Mouse (Mus musculus) neural tube, embryonic 11.5 days (tissue): ENCODE results near the gene Mdm2. TPM values are rescaled to one million over a fixed set of nuclear protein-coding genes. Genes with fewer than 3 reads are reported as not detected.

ENCODE experiments used
- ATAC-seq: fragments of 200-750 bp; cut with Nextera tagmentation; 2 replicates; pipeline ENCODE4 v1.8.0; 2017; ENCODE audit warnings: moderate number of reproducible peaks, mild to moderate bottlenecking, moderate TSS enrichment, moderate library complexity; ENCODE audit not compliant: insufficient read depth, low FRiP score, low TSS enrichment
- DNase-seq: peaks from one replicate; pipeline ENCODE4 v3.0.0-alpha.2; 2015; ENCODE audit warnings: low spot score
- H3K27ac ChIP-seq: fragments of 300-500 bp; sonication (generic); 2 replicates; pipeline ENCODE4 v1.5.1; 2014; ENCODE audit warnings: low read depth, mild to moderate bottlenecking, low read length
- H3K27me3 ChIP-seq: fragments of 300-500 bp; sonication (generic); 2 replicates; pipeline ENCODE4 v1.6.1; 2014; ENCODE audit warnings: mild to moderate bottlenecking, low read length, mixed read lengths; ENCODE audit not compliant: control insufficient read depth, insufficient read depth
- H3K36me3 ChIP-seq: fragments of 300-500 bp; sonication (generic); 2 replicates; pipeline ENCODE4 v1.6.1; 2014; ENCODE audit warnings: mild to moderate bottlenecking, low read length, moderate library complexity, mixed read lengths; ENCODE audit not compliant: control insufficient read depth, insufficient read depth
- H3K4me1 ChIP-seq: fragments of 300-500 bp; sonication (generic); 2 replicates; pipeline ENCODE4 v1.6.1; 2014; ENCODE audit warnings: low read length, mixed read lengths; ENCODE audit not compliant: control insufficient read depth, insufficient read depth
- H3K4me2 ChIP-seq: fragments of 300-500 bp; sonication (generic); 2 replicates; pipeline ENCODE4 v1.6.1; 2014; ENCODE audit warnings: low read depth, mild to moderate bottlenecking, moderate library complexity
- H3K4me3 ChIP-seq: fragments of 300-500 bp; sonication (generic); 2 replicates; pipeline ENCODE4 v1.5.1; 2014; ENCODE audit warnings: low read depth, low read length
- H3K9ac ChIP-seq: fragments of 300-500 bp; sonication (generic); 2 replicates; pipeline ENCODE4 v1.6.1; 2014; ENCODE audit warnings: mild to moderate bottlenecking, low read length
- H3K9me3 ChIP-seq: fragments of 300-500 bp; sonication (generic); 2 replicates; pipeline ENCODE4 v1.6.1; 2016; ENCODE audit warnings: low read length; ENCODE audit not compliant: control insufficient read depth
- WGBS: fragments of 180-500 bp; shearing (Covaris S2); extraction: QIAGEN DNeasy Blood & Tissue Kit; methylation state at CpG from one replicate; pipeline ENCODE4 v1.1.7; 2014; 5-methylcytosine and 5-hydroxymethylcytosine counted together
- polyA plus RNA-seq: library from polyadenylated mRNA; unstranded; fragments of >200 nt; fragmentation: Nextera tagmentation; extraction: Ambion mirVana; gene quantifications from 2 replicates; pipeline ENCODE4 v1.2.1, GENCODE M21; 2014

Gene Mdm2
- polyA plus RNA-seq, 1 experiment from 2014 or later: 63.2 TPM

GRCm38 (mm10) chr10:117656985-117657658 lies 53.4 kb downstream of the Mdm2 start:
- DNase-seq (no peak), ATAC-seq (no peak)
- H3K4me3 ChIP-seq: no peak overlapping the region
- H3K4me2 ChIP-seq: no peak overlapping the region
- no peaks in the 10 kb centered on the region for H3K27me3 ChIP-seq
- WGBS: 86% methylated on average over 7 of the region's 7 CpGs
- H3K4me1 ChIP-seq: no peaks in the 10 kb centered on the region
- no peaks in the 10 kb centered on the region for H3K9me3 ChIP-seq
- H3K9ac ChIP-seq: no peak overlapping the region
- no peaks in the 10 kb centered on the region for H3K36me3 ChIP-seq
- no peak overlapping the region for H3K27ac ChIP-seq

DNA sequence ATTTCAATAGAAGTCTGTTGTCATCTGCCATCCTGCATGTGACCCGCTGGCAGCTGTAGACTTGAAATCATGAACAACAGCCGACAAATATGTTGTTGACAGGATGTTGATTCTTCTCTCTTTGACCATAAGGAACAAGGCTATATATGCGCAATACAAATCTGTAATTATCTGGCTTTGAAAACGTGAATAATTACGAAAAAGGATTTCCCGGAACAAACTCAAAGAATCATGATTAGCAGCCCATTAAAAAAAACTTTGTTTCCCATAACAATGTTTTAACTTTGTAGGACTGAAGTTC lies 53.9 kb downstream of the Mdm2 start:
- Histone ChIP-seq H3K4me1 (no peaks in the 10 kb centered on the region), H3K9me3 (no peaks in the 10 kb centered on the region), H3K27me3 (no peaks in the 10 kb centered on the region), H3K4me2 (no peak overlapping the region), H3K4me3 (no peak overlapping the region), H3K36me3 (no peaks in the 10 kb centered on the region), H3K27ac (no peak overlapping the region), H3K9ac (no peak overlapping the region)
- WGBS: 93% methylated on average over 6 of the region's 6 CpGs
- ATAC-seq: no peak
- no peak for DNase-seq

DNA sequence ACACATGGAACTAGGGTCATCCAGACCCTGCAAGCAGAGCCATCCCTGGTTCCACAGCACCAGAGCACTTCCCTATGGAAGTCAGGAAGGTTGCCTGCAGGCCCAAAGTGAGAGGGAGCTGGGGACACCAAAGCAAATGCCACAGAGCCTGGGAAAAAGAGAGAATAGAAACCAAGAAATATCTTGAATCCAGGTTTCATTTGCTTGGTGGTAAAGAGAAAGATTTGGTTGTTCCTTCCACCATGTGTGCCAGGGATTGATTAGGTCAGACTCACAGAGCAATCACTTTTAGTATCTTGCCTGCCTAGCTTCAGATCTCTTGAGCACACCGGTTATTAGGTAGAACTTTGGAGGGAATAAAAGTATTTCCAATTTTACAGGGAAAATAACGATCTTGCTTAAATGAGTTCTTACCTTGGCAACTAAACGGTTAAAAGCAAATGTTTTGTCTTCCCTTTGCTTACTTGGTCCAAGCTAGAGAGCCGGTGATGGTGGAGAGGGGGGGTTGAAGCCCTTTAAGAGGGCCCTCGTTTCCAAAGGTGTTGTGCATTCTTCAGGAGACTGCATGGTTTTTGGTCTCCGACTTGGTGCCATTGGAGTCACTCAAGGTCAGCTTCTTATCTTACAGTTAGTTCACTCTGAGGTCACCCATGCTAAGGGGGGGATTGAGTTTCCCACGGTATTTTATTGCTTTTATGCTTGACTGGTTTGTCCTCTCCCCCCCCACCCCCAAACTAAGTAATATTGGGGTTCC lies 54.5 kb downstream of the Mdm2 start:
- no peak overlapping the region for H3K4me2 ChIP-seq
- DNase-seq: no peak
- no peak overlapping the region for H3K4me3 ChIP-seq
- H3K9ac ChIP-seq: no peak overlapping the region
- H3K4me1 ChIP-seq: no peaks in the 10 kb centered on the region
- WGBS: 71% methylated on average over 7 of the region's 7 CpGs
- H3K27me3 ChIP-seq: no peaks in the 10 kb centered on the region
- no peak overlapping the region for H3K27ac ChIP-seq
- ATAC-seq: no peak
- no peaks in the 10 kb centered on the region for H3K36me3 ChIP-seq
- H3K9me3 ChIP-seq: no peaks in the 10 kb centered on the region

DNA sequence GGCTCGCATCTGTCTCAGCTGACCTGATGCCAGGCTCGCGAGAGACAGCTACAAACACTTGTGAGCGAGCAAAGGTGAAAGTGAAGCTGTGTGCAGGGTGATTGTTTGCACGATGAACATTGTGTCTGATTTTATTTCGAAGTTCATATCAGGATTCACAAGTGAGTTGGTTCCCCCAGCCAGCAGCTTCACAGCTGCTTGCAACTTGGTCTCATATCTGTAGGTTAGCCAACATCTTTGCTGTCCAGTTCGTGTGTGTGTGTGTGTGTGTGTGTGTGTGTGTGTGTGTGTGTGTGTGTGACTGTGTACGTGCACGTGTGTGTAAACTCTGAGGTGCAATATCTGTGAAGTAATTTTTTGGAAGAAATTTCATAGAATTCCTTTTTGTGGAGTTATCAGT lies 55.1 kb downstream of the Mdm2 start:
- DNase-seq (no peak), ATAC-seq (no peak)
- Histone ChIP-seq H3K36me3 (no peaks in the 10 kb centered on the region), H3K27me3 (no peaks in the 10 kb centered on the region), H3K27ac (no peak overlapping the region), H3K4me3 (no peak overlapping the region), H3K9ac (no peak overlapping the region), H3K9me3 (no peaks in the 10 kb centered on the region), H3K4me2 (no peak overlapping the region), H3K4me1 (no peaks in the 10 kb centered on the region)
- 92% methylated on average over 9 of the region's 9 CpGs for WGBS

GRCm38 (mm10) chr10:117654576-117655123 lies 55.9 kb downstream of the Mdm2 start:
- H3K9ac ChIP-seq: no peak overlapping the region
- no peaks in the 10 kb centered on the region for H3K36me3 ChIP-seq
- no peaks in the 10 kb centered on the region for H3K9me3 ChIP-seq
- H3K27me3 ChIP-seq: no peaks in the 10 kb centered on the region
- H3K4me3 ChIP-seq: no peak overlapping the region
- H3K4me1 ChIP-seq: no peaks in the 10 kb centered on the region
- ATAC-seq (no peak), DNase-seq (no peak)
- no peak overlapping the region for H3K4me2 ChIP-seq
- 79% methylated on average over 3 of the region's 3 CpGs for WGBS
- no peak overlapping the region for H3K27ac ChIP-seq

- Histone ChIP-seq H3K27me3 (no peaks in the 10 kb centered on the region), H3K4me3 (no peak overlapping the region), H3K4me1 (no peaks in the 10 kb centered on the region), H3K27ac (no peak overlapping the region), H3K9ac (no peak overlapping the region), H3K4me2 (no peak overlapping the region), H3K9me3 (no peaks in the 10 kb centered on the region), H3K36me3 (no peaks in the 10 kb centered on the region)
- DNase-seq (no peak), ATAC-seq (no peak)
- 95% methylated on average over 7 of the region's 7 CpGs for WGBS
These were observed 56.8 kb downstream of the Mdm2 start for GRCm38 (mm10) chr10:117653779-117654173.

DNA sequence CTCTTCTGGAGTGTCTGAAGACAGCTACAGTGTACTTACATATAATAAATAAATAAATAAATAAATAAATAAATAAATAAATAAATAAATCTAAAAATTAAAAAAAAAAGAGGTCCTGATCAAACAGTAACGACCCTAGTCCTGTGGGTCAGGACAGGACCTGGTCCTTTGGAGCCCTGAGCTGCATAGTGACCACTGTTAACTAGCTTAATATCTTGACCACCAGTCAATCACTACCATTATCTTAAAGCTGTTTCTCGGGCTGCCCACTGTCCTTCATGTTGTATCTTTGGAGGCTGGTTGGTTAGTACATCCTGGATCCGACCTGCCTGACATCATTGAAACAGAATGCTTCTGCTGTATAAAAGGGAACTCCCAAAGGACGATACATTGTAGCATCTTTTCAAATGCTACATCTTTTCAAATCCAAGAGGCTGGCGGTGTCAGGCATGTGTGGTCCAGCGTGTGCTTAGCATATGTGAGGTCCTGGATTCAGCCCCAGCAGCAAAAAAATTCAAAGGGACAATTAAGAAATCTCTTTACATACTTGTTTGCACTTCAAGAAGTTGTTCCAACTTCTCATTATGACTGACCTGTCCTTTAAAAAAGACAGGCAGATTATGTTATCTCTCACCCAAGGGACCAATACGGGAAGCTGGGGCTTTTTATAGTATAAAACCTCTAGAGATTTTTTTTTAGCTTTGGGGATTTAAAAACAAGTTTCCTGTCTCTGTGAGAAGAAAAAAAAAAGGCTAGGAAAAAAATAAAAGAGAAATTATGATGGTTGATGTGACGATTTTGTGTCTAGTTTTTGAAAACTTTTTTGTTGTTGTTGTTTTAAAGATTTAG lies 57.4 kb downstream of the Mdm2 start:
- Histone ChIP-seq H3K4me1 (no peaks in the 10 kb centered on the region), H3K27ac (no peak overlapping the region), H3K4me2 (no peak overlapping the region), H3K9ac (no peak overlapping the region), H3K9me3 (no peaks in the 10 kb centered on the region), H3K36me3 (no peaks in the 10 kb centered on the region), H3K4me3 (no peak overlapping the region), H3K27me3 (no peaks in the 10 kb centered on the region)
- 88% methylated on average over 8 of the region's 8 CpGs for WGBS
- no peak for DNase-seq
- no peak for ATAC-seq

- ATAC-seq (no peak), DNase-seq (no peak)
- WGBS: 91% methylated on average over 4 of the region's 4 CpGs
- H3K36me3 ChIP-seq: no peaks in the 10 kb centered on the region
- H3K9ac ChIP-seq: no peak overlapping the region
- no peaks in the 10 kb centered on the region for H3K4me1 ChIP-seq
- H3K27ac ChIP-seq: no peak overlapping the region
- H3K4me3 ChIP-seq: no peak overlapping the region
- no peaks in the 10 kb centered on the region for H3K9me3 ChIP-seq
- H3K4me2 ChIP-seq: no peak overlapping the region
- H3K27me3 ChIP-seq: no peaks in the 10 kb centered on the region
These were observed 58.2 kb downstream of the Mdm2 start for GRCm38 (mm10) chr10:117652378-117652774.
